Mouse (Mus musculus) midbrain, embryonic 14.5 days (tissue): ENCODE data around the gene Lin7b. TPM values are rescaled to one million over a fixed set of nuclear protein-coding genes. Genes with fewer than 3 reads are reported as not detected.

Source experiments
- ATAC-seq: fragments of 200-750 bp; cut with Nextera tagmentation; 2 replicates; pipeline ENCODE4 v1.8.0; 2017; ENCODE audit warnings: moderate number of reproducible peaks, moderate library complexity; ENCODE audit not compliant: low FRiP score, low TSS enrichment
- DNase-seq: peaks from one replicate; pipeline ENCODE4 v3.0.0-alpha.2; 2015
- H3K27ac ChIP-seq: fragments of 300-500 bp; sonication (generic); replicated peaks from 2 replicates; pipeline ENCODE4 v1.5.1; 2014; ENCODE audit warnings: mild to moderate bottlenecking, low read depth, low read length, moderate library complexity
- H3K27me3 ChIP-seq: fragments of 300-500 bp; sonication (generic); 2 replicates; pipeline ENCODE4 v1.6.1; 2014; ENCODE audit warnings: low read length, control low read depth, mixed read lengths; ENCODE audit not compliant: control insufficient read depth, insufficient read depth
- H3K36me3 ChIP-seq: fragments of 300-500 bp; sonication (generic); 2 replicates; pipeline ENCODE4 v1.6.1; 2014; ENCODE audit warnings: low read length, control low read depth; ENCODE audit not compliant: control insufficient read depth, insufficient read depth
- H3K4me1 ChIP-seq: fragments of 300-500 bp; sonication (generic); 2 replicates; pipeline ENCODE4 v1.6.1; 2014; ENCODE audit warnings: mild to moderate bottlenecking, antibody characterized with exemption, low read length, control low read depth; ENCODE audit not compliant: control insufficient read depth, insufficient read depth
- H3K4me2 ChIP-seq: fragments of 300-500 bp; sonication (generic); 2 replicates; pipeline ENCODE4 v1.6.1; 2014; ENCODE audit warnings: mild to moderate bottlenecking, low read length, moderate library complexity
- H3K4me3 ChIP-seq: fragments of 300-500 bp; sonication (generic); replicated peaks from 2 replicates; pipeline ENCODE4 v1.5.1; 2014; ENCODE audit warnings: low read depth, low read length
- H3K9ac ChIP-seq: fragments of 300-500 bp; sonication (generic); replicated peaks from 2 replicates; pipeline ENCODE4 v1.6.1; 2014; ENCODE audit warnings: mild to moderate bottlenecking, low read length, moderate library complexity
- H3K9me3 ChIP-seq: fragments of 300-500 bp; sonication (generic); 2 replicates; pipeline ENCODE4 v1.6.1; 2016; ENCODE audit warnings: low read length, control low read depth, mixed read lengths; ENCODE audit not compliant: control insufficient read depth
- WGBS: fragments of 180-500 bp; shearing (Covaris S2); extraction: QIAGEN DNeasy Blood & Tissue Kit; methylation state at CpG from one replicate; pipeline ENCODE4 v1.1.7; 2014; 5-methylcytosine and 5-hydroxymethylcytosine counted together
- polyA plus RNA-seq: library from polyadenylated mRNA; unstranded; fragments of >200 nt; fragmentation: Nextera tagmentation; extraction: Ambion mirVana; gene quantifications from 2 replicates; pipeline ENCODE4 v1.2.1, GENCODE M21; 2014

Lin7b gene
- polyA plus RNA-seq, 1 experiment from 2014 or later, result 11.6 TPM

DNA sequence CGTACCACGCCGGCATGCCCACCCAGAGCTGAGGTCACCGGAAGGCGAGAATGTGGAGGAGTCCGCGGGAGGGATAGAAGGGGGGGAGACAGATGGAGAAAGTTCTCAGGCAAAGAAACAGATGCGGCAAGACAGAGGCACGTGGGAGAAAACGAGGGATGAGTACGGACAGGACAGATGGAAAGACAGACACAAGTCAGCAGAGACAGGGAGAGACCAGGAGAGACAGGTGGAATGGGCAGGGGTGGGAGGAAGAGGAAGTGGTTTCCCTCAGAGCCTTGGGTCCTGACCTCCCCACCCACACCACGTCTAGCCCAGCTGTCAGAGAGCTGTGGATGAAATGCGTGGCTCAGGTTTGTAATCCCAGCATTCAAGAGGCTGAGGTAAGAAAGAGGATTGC lies 23.5 kb downstream of the Lin7b start:
- no peaks in the 10 kb centered on the region for H3K4me1 ChIP-seq
- H3K4me3 ChIP-seq, result no peak overlapping the region
- no peak overlapping the region for H3K27ac ChIP-seq
- H3K9me3 ChIP-seq, result no peaks in the 10 kb centered on the region
- no peak overlapping the region for H3K4me2 ChIP-seq
- no peaks in the 10 kb centered on the region for H3K27me3 ChIP-seq
- H3K9ac ChIP-seq, result no peak overlapping the region
- WGBS, result 85% methylated on average over 13 of the region's 13 CpGs
- ATAC-seq, result no peak
- DNase-seq, result no peak
- peaks cover 74% of the 10 kb centered on the region for H3K36me3 ChIP-seq

DNA sequence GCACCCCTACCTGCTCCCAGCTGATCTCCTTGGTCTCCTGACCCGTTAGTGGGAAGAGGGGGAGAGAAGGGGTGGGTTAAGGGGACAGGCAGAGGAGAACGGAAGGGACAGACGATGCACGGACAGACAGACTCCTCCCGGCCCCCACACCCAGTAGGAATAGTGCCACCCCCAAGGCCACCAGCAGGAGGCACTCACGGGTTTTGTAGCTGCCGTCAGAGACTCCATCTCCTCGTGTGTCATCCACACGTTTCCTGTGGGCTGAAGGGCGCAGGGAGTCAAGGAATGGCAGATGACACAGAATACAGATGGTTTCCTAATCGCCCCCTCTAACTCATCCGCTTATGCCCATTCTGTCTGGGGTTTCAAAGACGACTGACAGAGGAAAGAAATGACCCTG lies 26.8 kb downstream of the Lin7b start:
- ATAC-seq, result no peak
- Histone ChIP-seq H3K9me3 (no peaks in the 10 kb centered on the region), H3K4me1 (peaks cover 22% of the 10 kb centered on the region), H3K9ac (no peak overlapping the region), H3K27ac (no peak overlapping the region), H3K36me3 (peaks cover 43% of the 10 kb centered on the region), H3K4me2 (no peak overlapping the region), H3K27me3 (peaks cover 5% of the 10 kb centered on the region; the same call in 1 of the 2 replicates), H3K4me3 (no peak overlapping the region)
- DNase-seq, result no peak
- 23% methylated on average over 13 of the region's 13 CpGs for WGBS

DNA sequence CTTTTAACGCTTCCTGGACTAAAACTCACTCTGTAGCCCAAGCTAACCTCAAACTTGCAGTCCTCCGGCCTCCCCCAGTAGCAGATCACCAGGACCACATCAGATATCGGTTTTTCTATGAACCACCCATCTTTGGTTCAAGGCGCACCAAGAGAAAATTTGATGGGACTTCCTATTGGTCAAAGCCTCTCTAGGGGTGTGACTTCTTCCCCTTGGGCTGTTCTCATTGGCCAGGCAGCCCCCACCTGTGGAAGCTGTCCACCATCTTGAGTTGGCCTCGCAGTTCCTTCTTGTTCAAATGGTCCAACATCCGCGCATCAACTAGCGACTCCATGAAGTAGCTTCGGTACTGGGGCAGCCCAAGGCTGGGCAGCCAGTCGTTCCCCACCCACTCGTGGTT lies 28.3 kb downstream of the Lin7b start:
- Histone ChIP-seq H3K27ac (no peak overlapping the region), H3K36me3 (peaks cover 28% of the 10 kb centered on the region), H3K9me3 (no peaks in the 10 kb centered on the region), H3K27me3 (peaks cover 8% of the 10 kb centered on the region; the same call in 1 of the 2 replicates), H3K9ac (no peak overlapping the region), H3K4me2 (no peak overlapping the region), H3K4me3 (no peak overlapping the region), H3K4me1 (peaks cover 28% of the 10 kb centered on the region)
- ATAC-seq, result no peak
- DNase-seq, result no peak
- WGBS, result 89% methylated on average over 11 of the region's 11 CpGs

DNA sequence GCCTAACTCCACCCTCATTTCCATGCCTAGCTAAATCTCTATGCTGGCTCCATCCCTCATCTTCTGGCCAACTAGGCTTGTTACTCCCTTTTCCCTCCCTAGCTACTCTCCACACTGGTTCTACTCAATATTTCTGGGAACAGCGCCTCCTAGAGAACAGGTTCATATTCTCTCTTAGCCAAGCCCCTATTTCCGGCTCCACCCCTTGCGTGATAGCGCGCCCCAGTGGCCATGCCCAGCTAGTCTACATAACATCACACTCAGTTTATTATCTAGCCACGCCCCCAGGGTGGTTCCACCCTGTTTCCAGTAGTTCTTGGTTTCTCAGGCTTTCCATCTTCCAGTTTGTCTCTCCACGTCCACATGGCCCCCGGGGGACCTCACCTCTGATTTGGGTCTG lies 29.1 kb downstream of the Lin7b start:
- ATAC-seq (no peak), DNase-seq (peak; percentile 74)
- Histone ChIP-seq H3K27ac (no peak overlapping the region), H3K4me2 (no peak overlapping the region), H3K9me3 (no peaks in the 10 kb centered on the region), H3K9ac (no peak overlapping the region), H3K36me3 (peaks cover 20% of the 10 kb centered on the region), H3K4me3 (no peak overlapping the region), H3K27me3 (peaks cover 8% of the 10 kb centered on the region; the same call in 1 of the 2 replicates), H3K4me1 (peaks cover 28% of the 10 kb centered on the region)
- 5% methylated on average over 8 of the region's 8 CpGs for WGBS

DNA sequence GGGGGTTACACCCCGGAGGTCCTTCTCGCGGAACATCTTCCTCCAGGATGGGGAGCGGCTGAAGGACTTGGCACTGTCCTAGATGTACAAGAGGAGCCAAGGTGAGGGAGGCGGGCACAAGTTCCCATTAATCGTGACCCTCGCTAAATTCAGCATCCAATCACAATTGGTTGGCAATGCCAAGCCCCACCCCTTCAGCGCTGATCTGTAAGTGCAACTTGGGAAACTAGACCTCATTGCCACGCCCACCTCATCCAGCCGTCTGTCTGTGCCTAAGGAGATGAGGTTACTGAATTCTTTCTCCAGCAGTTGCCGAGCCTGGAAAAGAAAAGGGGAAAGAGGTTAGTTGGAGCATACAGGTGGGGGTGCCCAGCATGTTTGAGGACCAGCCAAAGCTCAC lies 29.7 kb downstream of the Lin7b start:
- DNase-seq (peak; percentile 43), ATAC-seq (no peak)
- WGBS, result 3% methylated on average over 11 of the region's 11 CpGs
- Histone ChIP-seq H3K9ac (no peak overlapping the region), H3K27me3 (peaks cover 8% of the 10 kb centered on the region; the same call in 1 of the 2 replicates), H3K9me3 (no peaks in the 10 kb centered on the region), H3K4me2 (peak overlapping the region; percentile 84), H3K27ac (no peak overlapping the region), H3K4me3 (peak overlapping the region; percentile 45; the same call in 1 of the 2 replicates), H3K36me3 (peaks cover 14% of the 10 kb centered on the region), H3K4me1 (peaks cover 28% of the 10 kb centered on the region)

DNA sequence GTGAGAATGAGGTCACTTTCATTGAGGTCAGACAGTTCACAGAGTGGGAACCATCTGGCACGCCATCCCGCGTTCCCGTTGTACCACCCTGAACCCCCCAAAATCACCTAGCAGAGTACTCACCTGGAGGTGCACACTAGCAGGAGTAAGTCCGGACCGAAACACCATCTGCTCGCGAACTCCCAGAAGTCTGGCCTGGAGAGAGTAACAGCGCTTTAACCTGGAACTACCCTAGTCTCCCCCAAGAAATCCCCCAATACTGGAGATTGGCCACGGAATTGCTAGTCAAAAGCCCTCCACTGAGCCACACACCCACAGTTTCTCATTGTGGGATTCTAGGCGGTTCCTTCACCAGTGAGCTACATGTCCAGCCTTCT lies 30.3 kb downstream of the Lin7b start:
- peaks cover 8% of the 10 kb centered on the region; the same call in 1 of the 2 replicates for H3K27me3 ChIP-seq
- DNase-seq, result no peak
- peak overlapping the region; percentile 45 for H3K4me3 ChIP-seq
- H3K9ac ChIP-seq, result no peak overlapping the region; the same call in 1 of the 2 replicates
- H3K4me1 ChIP-seq, result peaks cover 28% of the 10 kb centered on the region
- peak overlapping the region; percentile 84 for H3K4me2 ChIP-seq
- H3K9me3 ChIP-seq, result no peaks in the 10 kb centered on the region
- ATAC-seq, result no peak
- WGBS, result 2% methylated on average over 11 of the region's 11 CpGs
- H3K36me3 ChIP-seq, result peaks cover 9% of the 10 kb centered on the region
- H3K27ac ChIP-seq, result 0 out of 2 replicates have a peak overlapping the region, but pooled peaks have one; percentile 37

DNA sequence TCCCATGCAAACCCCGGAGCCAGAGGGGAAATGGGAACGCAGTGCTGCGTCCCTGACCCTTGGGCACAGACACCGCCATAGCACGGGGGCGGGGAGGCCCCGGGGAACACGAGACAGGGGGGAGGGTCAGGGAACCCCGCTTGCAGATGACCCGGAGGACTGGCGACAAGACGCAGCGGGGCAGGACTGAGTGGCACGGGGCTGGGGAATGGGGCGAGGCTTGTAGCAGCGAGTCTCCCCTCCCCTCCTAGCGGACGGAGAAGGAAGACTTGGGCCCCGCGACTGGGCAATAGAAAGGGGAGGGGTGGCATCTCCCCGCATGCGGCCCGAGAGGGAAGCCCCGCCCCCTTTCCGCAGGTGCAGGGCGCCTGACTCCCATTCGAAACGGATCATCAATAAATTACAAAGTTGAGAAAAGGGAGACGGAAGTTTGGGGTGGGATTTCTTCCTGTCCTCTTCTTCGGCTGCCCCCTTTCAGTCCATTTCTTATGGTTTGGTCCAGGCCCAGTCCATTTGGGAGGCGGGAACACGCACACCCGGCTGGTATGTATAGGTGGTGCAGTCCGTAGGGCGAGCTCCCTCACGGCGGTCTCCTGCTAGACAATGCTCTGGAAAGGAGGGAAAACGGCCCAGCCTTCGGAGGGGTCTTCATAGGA lies 30.8 kb downstream of the Lin7b start:
- H3K4me2 ChIP-seq, result peak overlapping the region; percentile 84
- WGBS, result under 1% methylated on average over 37 of the region's 39 CpGs
- peaks cover 8% of the 10 kb centered on the region; the same call in 1 of the 2 replicates for H3K27me3 ChIP-seq
- ATAC-seq (peak; percentile 77), DNase-seq (peak; percentile 84)
- H3K4me1 ChIP-seq, result peaks cover 28% of the 10 kb centered on the region
- H3K36me3 ChIP-seq, result peaks cover 4% of the 10 kb centered on the region; the same call in 1 of the 2 replicates
- H3K9me3 ChIP-seq, result no peaks in the 10 kb centered on the region
- H3K4me3 ChIP-seq, result peak overlapping the region; percentile 45
- H3K27ac ChIP-seq, result peak overlapping the region; percentile 66
- H3K9ac ChIP-seq, result peak overlapping the region; percentile 58

GRCm38 (mm10) chr7:45338161-45338911 lies 32.0 kb downstream of the Lin7b start:
- Histone ChIP-seq H3K36me3 (peaks cover 2% of the 10 kb centered on the region; the same call in 1 of the 2 replicates), H3K9ac (no peak overlapping the region), H3K4me3 (no peak overlapping the region), H3K27me3 (peaks cover 8% of the 10 kb centered on the region; the same call in 1 of the 2 replicates), H3K9me3 (no peaks in the 10 kb centered on the region), H3K4me1 (peaks cover 28% of the 10 kb centered on the region), H3K27ac (no peak overlapping the region), H3K4me2 (peak overlapping the region; percentile 84)
- DNase-seq (peak; percentile 19), ATAC-seq (no peak)
- WGBS, result 5% methylated on average over 14 of the region's 14 CpGs
